In the genomic region with DNA sequence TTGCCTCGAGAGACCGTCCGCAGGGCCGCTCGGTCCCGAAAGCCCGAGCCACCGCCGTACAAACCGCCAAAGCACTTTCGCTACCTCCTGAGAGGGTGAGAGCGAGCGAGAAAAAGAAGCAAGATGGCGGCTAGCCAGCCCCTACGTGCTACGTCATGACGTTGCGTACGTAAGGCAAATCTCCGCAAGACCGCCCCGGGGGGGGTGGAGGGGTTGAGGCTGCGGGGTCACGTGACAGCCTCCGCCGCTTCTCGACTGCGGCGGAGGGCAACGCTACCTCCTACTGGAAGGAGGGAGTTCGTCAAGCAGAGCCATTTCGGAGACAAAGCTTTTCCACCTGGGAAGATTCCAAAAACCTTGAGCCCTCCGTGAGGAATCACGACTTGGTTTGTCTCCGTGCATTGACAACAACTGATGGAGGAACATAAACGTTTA, we compare ENCODE assay signal across 7 mouse cellular contexts. TPM values are rescaled to one million over a fixed set of nuclear protein-coding genes. Genes with fewer than 3 reads are reported as not detected.
DNase-seq lines count a peak whose midpoint lies in the region; ATAC-seq lines count a peak whose summit lies in the region.

A gene (minus strand): TSS at position 156 of the 435 bp plus-strand sequence.

- no peaks in the 10 kb centered on the region for H3K9me3 ChIP-seq in intestine, embryonic 15.5 days
- H3K9me3 ChIP-seq in midbrain, embryonic 10.5 days (replicated peaks) = no peaks in the 10 kb centered on the region

- H3K4me3 ChIP-seq in intestine, embryonic 15.5 days (replicated peaks) = peak within 1 kb of the TSS; percentile 79
- peak within 1 kb of the TSS; percentile 96 for H3K4me3 ChIP-seq in midbrain, embryonic 10.5 days

- intact Hi-C loops in gastrocnemius, postnatal 36 days (cut with DNase I) = no loop called here
- intact Hi-C loops in left cerebral cortex, postnatal 25 days (cut with DNase I) = loop anchor here (5.0 kb wide), 1 partner anchor 332 kb away; no protein-coding TSS in a partner anchor

- no peaks in the 10 kb centered on the region for H3K27me3 ChIP-seq in intestine, embryonic 15.5 days (replicated peaks)
- H3K27me3 ChIP-seq in midbrain, embryonic 10.5 days (ENCODE audit: low read depth, poor library complexity, severe bottlenecking) = no peaks in the 10 kb centered on the region

- peak within 1 kb of the TSS; percentile 100 for H3K9ac ChIP-seq in intestine, embryonic 15.5 days

- peak within 1 kb of the TSS; percentile 67 for H3K4me2 ChIP-seq in intestine, embryonic 15.5 days (replicated peaks)

- H3K4me1 ChIP-seq in intestine, embryonic 15.5 days (replicated peaks) = peaks cover 11% of the 10 kb centered on the region
- H3K4me1 ChIP-seq in midbrain, embryonic 10.5 days = peaks cover 25% of the 10 kb centered on the region

- DNase-seq in adrenal gland, adult 2 months = peak; percentile 98
- peak; percentile 99 for DNase-seq in embryo, embryonic 11.5 days (ENCODE audit: low read depth, low spot score)
- peak; percentile 98 to 100 for DNase-seq in gastrocnemius, postnatal 36 days
- peak; percentile 99 for DNase-seq in left cerebral cortex, postnatal 25 days (ENCODE audit: low spot score in 2 of 2)
- peak; percentile 98 for DNase-seq in midbrain, embryonic 10.5 days (ENCODE audit: low spot score)
- peak; percentile 100 for DNase-seq in right cerebral cortex, postnatal 4 days

- peak; percentile 98 for ATAC-seq in intestine, embryonic 15.5 days

- H3K27ac ChIP-seq in intestine, embryonic 15.5 days = peak within 1 kb of the TSS; percentile 100
- H3K27ac ChIP-seq in midbrain, embryonic 10.5 days (replicated peaks) = peak within 1 kb of the TSS; percentile 98

- no peaks in the 10 kb centered on the region for H3K36me3 ChIP-seq in intestine, embryonic 15.5 days
- peaks cover 13% of the 10 kb centered on the region for H3K36me3 ChIP-seq in midbrain, embryonic 10.5 days

- WGBS in intestine, embryonic 15.5 days = under 1% methylated on average over 36 of the region's 36 CpGs
- WGBS in midbrain, embryonic 10.5 days = under 1% methylated on average over 36 of the region's 36 CpGs

RNA-seq across cellular contexts. Expression of the gene that starts here (rescaled TPM):
- total RNA-seq in adrenal gland, adult 2 months (2021) = 100 to 1,000 TPM in 1 of 2 experiments, 10 to 100 TPM in 1; 92.4 to 229 TPM
- 27.8 and 43.9 TPM in 2 replicates for polyA plus RNA-seq in adrenal gland, adult 2 months (2012; rRNA removed)
- total RNA-seq in gastrocnemius, postnatal 36 days (2021) = 10 to 100 TPM; 43.9 to 55.3 TPM
- 130 and 139 TPM in 2 replicates for polyA plus RNA-seq in intestine, embryonic 15.5 days (2015; fragmentation: Nextera tagmentation; extraction: Ambion mirVana)
- total RNA-seq in left cerebral cortex, postnatal 25 days (2021) = 100 to 1,000 TPM; 190 to 226 TPM
- 144 and 148 TPM in 2 replicates for polyA plus RNA-seq in midbrain, embryonic 10.5 days (2016; fragmentation: Nextera tagmentation; extraction: Ambion mirVana)

Comparison
In these comparisons a context has a peak if more than half of its experiments do, and no peak if none do; other contexts are left out.
1. Peak in every context shown above with its lines: DNase-seq, ATAC-seq, H3K4me3 ChIP-seq and H3K27ac ChIP-seq.